Mouse (Mus musculus): ENCODE data around the gene Slc7a5.

Slc7a5 gene

GRCm38 (mm10) chr8:121907587-121908248, at the start of gene Slc7a5:
Gene Slc7a5, minus strand, starts transcription at chr8:121907694.
- DNase-seq (ENCODE audit: low spot score): peak; percentile 85

- no peak for DNase-seq (ENCODE audit: low spot score)
Measured at GRCm38 (mm10) chr8:121955825-121956500, 48.5 kb upstream of the Slc7a5 start.

- no peak for DNase-seq (ENCODE audit: low spot score)
Measured at GRCm38 (mm10) chr8:121954981-121955555, 47.6 kb upstream of the Slc7a5 start.

- no peak for DNase-seq (ENCODE audit: low spot score)
Measured at GRCm38 (mm10) chr8:121953821-121954545, 46.5 kb upstream of the Slc7a5 start.

GRCm38 (mm10) chr8:121952800-121953199, 45.3 kb upstream of the Slc7a5 start:
- no peak for DNase-seq (ENCODE audit: low spot score)

- no peak for DNase-seq (ENCODE audit: low spot score)
Measured at GRCm38 (mm10) chr8:121952122-121952521, 44.6 kb upstream of the Slc7a5 start.

GRCm38 (mm10) chr8:121951656-121952009, 44.1 kb upstream of the Slc7a5 start:
- no peak for DNase-seq (ENCODE audit: low spot score)

GRCm38 (mm10) chr8:121950749-121951655, 43.5 kb upstream of the Slc7a5 start:
- no peak for DNase-seq (ENCODE audit: low spot score)

- DNase-seq (ENCODE audit: low spot score): peak; percentile 95
Measured at GRCm38 (mm10) chr8:121949941-121950748, 42.7 kb upstream of the Slc7a5 start.

GRCm38 (mm10) chr8:121949222-121949800, 41.8 kb upstream of the Slc7a5 start, which contains the start of gene Banp:
Gene Banp, plus strand, starts transcription at chr8:121949750.
- no peak for DNase-seq (ENCODE audit: low spot score)

- DNase-seq (ENCODE audit: low spot score): no peak
Measured at GRCm38 (mm10) chr8:121948321-121949145, 41.0 kb upstream of the Slc7a5 start.

GRCm38 (mm10) chr8:121947753-121948141, 40.3 kb upstream of the Slc7a5 start:
- DNase-seq (ENCODE audit: low spot score): peak; percentile 72

GRCm38 (mm10) chr8:121947047-121947752, 39.7 kb upstream of the Slc7a5 start:
- DNase-seq (ENCODE audit: low spot score): no peak

- DNase-seq (ENCODE audit: low spot score): no peak
Measured at GRCm38 (mm10) chr8:121946351-121946750, 38.9 kb upstream of the Slc7a5 start.

GRCm38 (mm10) chr8:121944831-121945230, 37.3 kb upstream of the Slc7a5 start, which contains the start of gene Car5a:
Gene Car5a, minus strand, starts transcription at chr8:121944904.
- DNase-seq (ENCODE audit: low spot score): no peak

GRCm38 (mm10) chr8:121943716-121944115, 36.2 kb upstream of the Slc7a5 start:
- DNase-seq (ENCODE audit: low spot score): no peak

GRCm38 (mm10) chr8:121943057-121943540, 35.6 kb upstream of the Slc7a5 start:
- DNase-seq (ENCODE audit: low spot score): no peak

GRCm38 (mm10) chr8:121938732-121939131, 31.2 kb upstream of the Slc7a5 start:
- no peak for DNase-seq (ENCODE audit: low spot score)

- DNase-seq (ENCODE audit: low spot score): no peak
Measured at GRCm38 (mm10) chr8:121936391-121936790, 28.9 kb upstream of the Slc7a5 start.

Data from ovary, postnatal 10 days (tissue).